Mouse (Mus musculus): ENCODE results near the gene Ube4b. TPM values are rescaled to one million over a fixed set of nuclear protein-coding genes. Genes with fewer than 3 reads are reported as not detected.

The Ube4b gene
- polyA plus RNA-seq, 1 experiment from 2014 or later, result 72.2 TPM

DNA sequence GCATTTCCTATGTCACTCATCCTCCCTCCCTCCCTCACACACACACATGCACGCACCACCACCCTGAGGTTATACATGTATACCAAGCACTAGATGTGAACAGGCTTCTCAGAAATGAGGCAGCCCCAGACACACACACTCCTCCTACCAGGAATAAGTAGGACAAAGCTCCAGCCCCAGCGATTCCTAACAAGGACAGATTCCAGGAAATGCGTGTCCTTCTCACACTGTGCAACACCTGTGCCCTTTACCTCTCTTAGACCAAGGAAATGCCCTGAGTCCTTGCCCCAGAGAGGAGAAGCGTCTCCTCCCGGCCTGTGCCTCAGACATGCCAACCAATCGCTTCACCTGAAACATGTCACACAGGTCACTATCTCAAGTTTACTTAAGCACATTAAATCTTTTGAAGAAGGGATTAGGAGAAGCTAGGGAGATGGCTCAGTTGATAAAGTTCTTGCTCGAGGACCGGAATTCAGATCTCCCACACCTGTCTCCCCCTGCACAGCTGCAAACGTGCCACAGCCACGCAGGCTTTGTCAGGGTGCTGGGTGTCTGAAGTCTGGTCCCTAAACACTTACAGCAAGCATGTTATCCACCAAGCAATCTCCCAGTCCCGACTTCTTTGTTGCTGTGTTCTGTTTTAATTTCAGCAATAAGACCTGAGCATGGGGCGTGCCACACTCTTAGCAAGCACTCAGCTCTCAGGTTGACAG lies 25.5 kb downstream of the Ube4b start:
- Histone ChIP-seq H3K4me3 (no peak overlapping the region), H3K27ac (no peak overlapping the region), H3K27me3 (ENCODE audit: low read depth, poor library complexity, severe bottlenecking) (no peaks in the 10 kb centered on the region), H3K4me1 (peaks cover 52% of the 10 kb centered on the region), H3K9me3 (replicated peaks) (no peaks in the 10 kb centered on the region), H3K36me3 (peaks cover 35% of the 10 kb centered on the region)
- 83% methylated on average over 12 of the region's 12 CpGs for WGBS
- DNase-seq (ENCODE audit: low spot score), result no peak

DNA sequence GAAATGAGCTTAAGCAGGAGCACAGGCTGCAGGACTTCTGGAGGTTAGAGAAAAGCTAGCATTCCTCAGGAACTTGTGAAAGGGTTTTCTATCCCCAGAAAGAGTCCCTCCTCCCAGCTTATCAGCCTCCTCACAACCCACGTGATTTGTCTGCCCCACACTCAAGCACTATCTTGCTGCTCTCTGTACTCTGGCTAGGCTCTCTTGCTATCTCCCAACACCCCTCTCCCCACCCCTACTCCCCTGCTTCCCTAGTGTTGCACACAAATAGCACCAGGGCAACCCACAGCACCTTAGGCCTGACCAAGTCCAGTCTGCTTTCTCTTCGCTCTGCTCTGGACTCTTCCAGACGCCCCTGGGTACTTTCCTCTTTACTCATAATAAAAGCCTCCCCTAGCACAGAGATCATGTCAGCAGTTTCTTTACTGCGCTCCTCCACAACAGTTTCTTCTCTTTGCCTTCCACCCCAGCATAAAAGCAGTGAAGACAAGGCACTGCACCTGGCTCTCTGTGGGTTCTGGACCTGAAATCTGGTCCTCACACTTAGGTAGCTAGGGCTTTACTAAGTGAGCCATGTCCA lies 27.1 kb downstream of the Ube4b start:
- WGBS, result 68% methylated on average over 4 of the region's 4 CpGs
- no peak overlapping the region for H3K4me3 ChIP-seq
- no peak for DNase-seq (ENCODE audit: low spot score)
- H3K9me3 ChIP-seq (replicated peaks), result no peaks in the 10 kb centered on the region
- peaks cover 44% of the 10 kb centered on the region for H3K36me3 ChIP-seq
- no peaks in the 10 kb centered on the region for H3K27me3 ChIP-seq (ENCODE audit: low read depth, poor library complexity, severe bottlenecking)
- peaks cover 46% of the 10 kb centered on the region for H3K4me1 ChIP-seq
- H3K27ac ChIP-seq, result no peak overlapping the region

DNA sequence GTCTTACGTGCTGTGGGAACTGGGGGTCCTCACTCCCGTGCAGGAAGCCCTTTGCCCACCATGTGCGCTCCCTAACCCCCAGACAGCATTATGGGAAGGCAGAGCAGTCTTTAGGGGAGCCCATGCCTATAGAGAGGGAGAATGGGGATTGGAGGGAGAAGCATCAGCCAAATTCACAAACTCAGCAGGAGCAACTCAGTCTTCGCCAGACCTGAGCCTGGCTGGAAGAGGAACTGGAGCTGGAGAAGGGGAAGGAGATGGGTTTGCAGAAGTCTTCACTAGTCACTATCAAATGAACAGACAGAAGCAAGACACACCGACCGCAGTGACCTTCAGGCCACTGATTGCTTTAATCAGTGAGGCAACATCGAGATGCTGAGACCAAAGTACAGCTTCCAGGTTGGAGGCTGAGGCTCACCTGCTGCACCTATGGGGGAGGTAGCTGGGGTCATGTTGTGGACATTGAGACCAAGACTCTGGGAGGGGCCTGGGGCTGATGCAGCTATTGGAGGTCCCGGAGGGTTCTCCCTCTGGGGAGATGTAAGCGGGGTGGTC lies 28.3 kb downstream of the Ube4b start:
- no peaks in the 10 kb centered on the region for H3K27me3 ChIP-seq (ENCODE audit: low read depth, poor library complexity, severe bottlenecking)
- H3K36me3 ChIP-seq, result peaks cover 50% of the 10 kb centered on the region
- H3K4me1 ChIP-seq, result peaks cover 35% of the 10 kb centered on the region
- no peaks in the 10 kb centered on the region for H3K9me3 ChIP-seq (replicated peaks)
- no peak overlapping the region for H3K27ac ChIP-seq
- H3K4me3 ChIP-seq, result no peak overlapping the region
- DNase-seq (ENCODE audit: low spot score), result no peak
- WGBS, result 87% methylated on average over 9 of the region's 9 CpGs

DNA sequence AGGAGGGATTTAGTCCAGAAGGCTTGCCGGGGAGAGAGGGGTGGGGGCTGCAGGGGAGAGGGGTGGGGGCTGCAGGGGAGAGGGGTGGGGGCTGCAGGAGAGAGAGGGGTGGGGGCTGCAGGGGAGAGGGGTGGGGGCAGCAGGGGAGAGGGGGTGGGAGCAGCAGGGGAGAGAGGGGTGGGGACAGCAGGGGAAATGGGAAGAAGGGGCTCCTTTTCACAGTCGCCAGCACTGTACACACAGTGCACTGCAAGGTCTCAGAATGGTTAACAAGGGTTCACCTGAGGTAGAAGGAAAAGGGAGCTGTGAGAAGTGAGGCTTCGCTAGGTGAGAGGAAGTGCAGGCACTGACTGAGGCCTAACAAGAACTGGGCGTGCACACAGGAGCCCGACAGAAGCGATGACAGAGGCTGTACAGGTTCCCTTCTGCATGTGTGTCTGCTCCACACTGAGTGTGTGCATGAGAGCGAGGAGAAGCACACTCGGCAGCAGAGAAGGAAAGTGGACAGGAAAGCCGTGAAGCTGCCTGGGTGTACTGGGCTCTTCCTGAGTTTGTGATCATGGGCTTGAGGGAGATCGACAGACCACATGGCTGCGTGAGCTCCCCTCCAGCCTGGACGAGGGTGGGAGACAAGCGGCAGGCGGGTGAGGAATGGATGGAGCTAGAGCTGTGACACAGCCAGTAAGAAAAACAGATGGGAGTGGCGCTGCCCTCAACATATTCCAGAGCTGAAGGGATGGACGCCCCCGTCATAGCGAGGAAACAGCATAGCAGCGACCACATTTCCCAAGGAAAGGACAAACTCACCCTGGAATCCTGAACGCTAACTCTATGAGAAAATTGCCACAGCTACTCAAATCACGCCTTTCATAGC lies 29.9 kb downstream of the Ube4b start:
- Histone ChIP-seq H3K27me3 (ENCODE audit: low read depth, poor library complexity, severe bottlenecking) (no peaks in the 10 kb centered on the region), H3K36me3 (peaks cover 66% of the 10 kb centered on the region), H3K27ac (peak overlapping the region; percentile 32; the same call in 1 of the 2 replicates), H3K4me1 (peaks cover 27% of the 10 kb centered on the region), H3K9me3 (replicated peaks) (no peaks in the 10 kb centered on the region), H3K4me3 (no peak overlapping the region)
- WGBS, result 62% methylated on average over 21 of the region's 21 CpGs
- DNase-seq (ENCODE audit: low spot score), result no peak

DNA sequence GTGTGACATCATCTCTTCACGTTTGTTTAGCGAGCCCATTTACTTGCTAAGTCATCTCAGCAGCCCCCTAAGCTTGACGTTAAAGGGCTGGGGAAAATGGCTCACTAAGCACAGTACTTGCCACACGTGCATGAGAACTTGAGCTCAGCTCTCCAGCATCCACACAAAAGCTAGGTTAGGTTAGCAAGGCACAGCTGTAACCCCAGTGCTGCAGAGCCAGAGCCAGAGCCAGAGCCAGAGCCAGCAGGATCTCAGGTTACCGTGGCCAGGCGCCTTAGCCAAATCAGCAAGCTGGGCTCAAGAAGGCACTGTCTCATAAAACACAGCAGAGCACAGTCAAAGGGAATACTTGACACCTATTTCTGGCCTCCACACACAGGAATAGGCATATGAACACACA lies 31.0 kb downstream of the Ube4b start:
- Histone ChIP-seq H3K4me1 (peaks cover 27% of the 10 kb centered on the region), H3K27me3 (ENCODE audit: low read depth, poor library complexity, severe bottlenecking) (no peaks in the 10 kb centered on the region), H3K4me3 (no peak overlapping the region), H3K36me3 (peaks cover 77% of the 10 kb centered on the region), H3K9me3 (replicated peaks) (no peaks in the 10 kb centered on the region), H3K27ac (no peak overlapping the region)
- DNase-seq (ENCODE audit: low spot score), result peak; percentile 53
- 72% methylated on average over 6 of the region's 6 CpGs for WGBS

DNA sequence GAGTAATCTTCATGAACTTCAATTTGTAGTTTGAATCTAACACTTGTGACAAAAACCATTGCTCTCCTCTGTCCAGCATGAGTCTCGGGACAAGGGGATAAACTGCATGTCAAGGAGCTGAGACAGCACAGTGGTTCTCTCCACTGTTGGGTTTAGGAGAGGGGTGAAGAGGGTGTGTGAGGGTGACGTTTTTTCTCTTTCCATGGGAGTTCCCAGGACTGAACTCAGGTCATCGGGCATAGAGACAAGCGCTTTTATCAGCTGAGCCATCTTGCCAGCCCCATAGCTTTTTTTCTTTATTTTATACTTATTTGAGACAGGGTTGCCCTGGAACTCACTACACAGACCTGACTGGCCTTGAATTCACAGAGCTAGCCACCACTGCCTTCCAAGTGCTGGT lies 32.3 kb downstream of the Ube4b start:
- 84% methylated on average over 4 of the region's 4 CpGs for WGBS
- Histone ChIP-seq H3K9me3 (replicated peaks) (no peaks in the 10 kb centered on the region), H3K4me3 (no peak overlapping the region), H3K27ac (no peak overlapping the region), H3K27me3 (ENCODE audit: low read depth, poor library complexity, severe bottlenecking) (no peaks in the 10 kb centered on the region), H3K4me1 (peaks cover 22% of the 10 kb centered on the region), H3K36me3 (peaks cover 88% of the 10 kb centered on the region)
- DNase-seq (ENCODE audit: low spot score), result no peak

DNA sequence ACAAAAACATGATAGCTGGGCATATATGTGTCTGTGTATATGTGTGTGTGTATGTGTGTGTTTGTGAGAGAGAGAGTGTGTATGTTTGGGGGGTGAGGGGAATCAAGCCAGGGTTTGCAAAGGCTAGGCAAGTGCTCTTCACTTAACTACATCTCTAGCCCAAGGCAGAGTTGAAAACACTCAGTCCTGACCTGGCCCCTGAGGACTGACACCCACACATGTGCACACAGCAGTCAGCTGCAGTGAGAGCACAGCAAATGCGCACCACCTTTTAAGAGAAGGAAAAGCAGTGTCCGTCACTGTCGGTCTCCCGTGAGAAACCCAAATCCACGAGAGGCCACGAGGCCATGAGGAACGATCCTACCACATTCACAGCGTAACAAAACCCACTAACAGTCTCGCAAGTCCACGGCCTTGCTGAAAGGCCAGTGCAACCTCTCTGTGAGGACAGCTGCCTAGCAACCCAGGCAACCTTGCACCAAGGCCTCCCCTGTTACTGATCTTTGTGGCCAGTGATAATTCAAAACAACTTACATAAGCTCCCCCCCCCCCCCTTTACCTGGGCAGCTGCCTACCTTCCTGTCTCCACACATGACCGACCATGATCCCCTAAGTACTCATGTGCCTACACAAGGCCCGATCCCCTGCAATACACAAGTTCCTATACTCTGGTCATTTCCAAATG lies 33.1 kb downstream of the Ube4b start:
- Histone ChIP-seq H3K4me1 (peaks cover 22% of the 10 kb centered on the region), H3K27ac (no peak overlapping the region), H3K27me3 (ENCODE audit: low read depth, poor library complexity, severe bottlenecking) (no peaks in the 10 kb centered on the region), H3K4me3 (no peak overlapping the region), H3K36me3 (peaks cover 85% of the 10 kb centered on the region), H3K9me3 (replicated peaks) (no peaks in the 10 kb centered on the region)
- no peak for DNase-seq (ENCODE audit: low spot score)
- 87% methylated on average over 12 of the region's 12 CpGs for WGBS

DNA sequence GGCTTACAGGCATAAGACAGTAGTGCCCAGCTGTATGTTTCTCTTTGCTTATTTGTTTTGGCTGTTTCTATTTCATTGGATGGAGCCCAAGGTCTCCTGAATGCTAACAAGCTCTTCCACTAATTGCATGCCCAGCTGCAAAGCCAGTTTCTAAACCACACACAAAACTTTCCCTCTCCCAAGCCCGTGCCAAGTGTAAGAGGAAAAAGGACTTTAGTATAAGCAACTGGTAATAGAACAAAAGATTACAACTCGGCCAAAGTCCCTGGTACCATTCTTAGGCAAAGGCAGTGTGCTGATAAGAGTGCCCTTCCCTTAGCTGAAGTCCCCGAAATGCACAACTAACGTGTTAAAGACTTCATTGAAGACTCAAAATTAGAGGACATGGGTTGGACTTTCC lies 34.2 kb downstream of the Ube4b start:
- H3K27me3 ChIP-seq (ENCODE audit: low read depth, poor library complexity, severe bottlenecking), result no peaks in the 10 kb centered on the region
- no peak overlapping the region for H3K27ac ChIP-seq
- H3K36me3 ChIP-seq, result peaks cover 81% of the 10 kb centered on the region
- no peaks in the 10 kb centered on the region for H3K9me3 ChIP-seq (replicated peaks)
- peaks cover 22% of the 10 kb centered on the region for H3K4me1 ChIP-seq
- 87% methylated on average over 4 of the region's 4 CpGs for WGBS
- H3K4me3 ChIP-seq, result no peak overlapping the region
- DNase-seq (ENCODE audit: low spot score), result no peak

DNA sequence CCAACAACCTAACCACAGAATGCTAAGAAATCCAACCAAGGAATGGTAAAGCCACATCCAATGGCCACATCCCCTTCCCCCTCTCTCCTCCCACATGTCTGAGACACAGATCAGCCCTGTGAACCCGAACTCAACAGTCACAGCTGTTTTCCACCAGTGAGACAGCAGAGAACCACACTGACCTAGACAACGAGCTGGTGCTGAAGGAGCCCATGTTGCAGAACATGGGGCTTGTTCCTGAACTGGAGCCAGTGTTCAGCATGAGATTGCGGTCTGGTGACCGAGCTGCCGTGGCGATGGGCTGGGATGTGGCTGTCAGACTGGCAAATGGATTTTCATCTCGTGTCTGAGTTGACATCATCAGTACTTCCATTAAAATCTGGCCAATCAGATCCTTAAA lies 45.5 kb downstream of the Ube4b start:
- WGBS, result 87% methylated on average over 7 of the region's 7 CpGs
- no peak for DNase-seq (ENCODE audit: low spot score)
- no peak overlapping the region for H3K4me3 ChIP-seq
- peaks cover 98% of the 10 kb centered on the region for H3K36me3 ChIP-seq
- H3K27me3 ChIP-seq (ENCODE audit: low read depth, poor library complexity, severe bottlenecking), result no peaks in the 10 kb centered on the region
- peaks cover 13% of the 10 kb centered on the region for H3K4me1 ChIP-seq
- H3K9me3 ChIP-seq (replicated peaks), result no peaks in the 10 kb centered on the region
- no peak overlapping the region for H3K27ac ChIP-seq

DNA sequence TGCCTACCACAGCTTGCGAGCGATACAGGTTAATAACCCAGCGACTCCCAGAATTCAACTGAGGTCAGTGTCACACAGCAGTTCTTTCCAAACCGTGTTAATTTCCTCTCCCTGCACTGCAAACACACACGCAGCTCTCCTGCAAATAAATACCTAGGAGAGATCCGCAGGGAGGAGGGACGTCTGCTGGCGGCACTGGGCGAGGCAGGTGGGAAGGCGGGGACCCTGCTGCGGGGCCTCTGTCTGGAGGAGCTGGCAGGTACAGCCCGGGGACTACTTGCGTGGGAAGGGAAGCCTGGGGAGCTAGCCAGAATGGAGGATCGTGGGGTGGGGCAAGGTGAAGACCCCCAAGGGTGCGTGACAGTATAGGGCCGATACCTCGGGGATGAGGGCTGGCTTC lies 46.7 kb downstream of the Ube4b start:
- Histone ChIP-seq H3K36me3 (peaks cover 98% of the 10 kb centered on the region), H3K27ac (0 out of 2 replicates have a peak overlapping the region, but pooled peaks have one; percentile 15), H3K4me3 (no peak overlapping the region), H3K27me3 (ENCODE audit: low read depth, poor library complexity, severe bottlenecking) (no peaks in the 10 kb centered on the region), H3K9me3 (replicated peaks) (no peaks in the 10 kb centered on the region), H3K4me1 (peaks cover 13% of the 10 kb centered on the region)
- no peak for DNase-seq (ENCODE audit: low spot score)
- 93% methylated on average over 17 of the region's 17 CpGs for WGBS

DNA sequence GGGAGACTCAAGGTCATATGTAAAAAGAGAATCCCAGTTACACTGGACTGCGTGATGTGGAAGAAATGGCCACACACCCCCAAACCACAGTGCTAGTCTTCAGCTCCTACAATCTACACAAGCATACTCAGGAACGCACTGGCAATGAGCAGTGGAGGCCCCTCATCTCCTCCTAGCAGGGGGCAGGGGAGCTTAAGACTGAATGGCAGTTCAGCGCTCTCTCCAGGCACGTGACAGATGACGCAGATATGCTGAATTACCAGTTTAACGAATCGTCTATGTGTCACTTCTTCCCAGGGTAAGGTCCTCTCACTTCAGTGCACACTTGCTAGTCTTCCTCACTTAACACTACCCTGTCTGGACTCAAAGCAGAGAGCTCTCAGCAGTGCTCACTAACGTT lies 47.7 kb downstream of the Ube4b start:
- WGBS, result 94% methylated on average over 8 of the region's 8 CpGs
- peaks cover 98% of the 10 kb centered on the region for H3K36me3 ChIP-seq
- no peak for DNase-seq (ENCODE audit: low spot score)
- H3K4me1 ChIP-seq, result peaks cover 13% of the 10 kb centered on the region
- no peaks in the 10 kb centered on the region for H3K9me3 ChIP-seq (replicated peaks)
- H3K27ac ChIP-seq, result no peak overlapping the region
- no peak overlapping the region for H3K4me3 ChIP-seq
- H3K27me3 ChIP-seq (ENCODE audit: low read depth, poor library complexity, severe bottlenecking), result no peaks in the 10 kb centered on the region

DNA sequence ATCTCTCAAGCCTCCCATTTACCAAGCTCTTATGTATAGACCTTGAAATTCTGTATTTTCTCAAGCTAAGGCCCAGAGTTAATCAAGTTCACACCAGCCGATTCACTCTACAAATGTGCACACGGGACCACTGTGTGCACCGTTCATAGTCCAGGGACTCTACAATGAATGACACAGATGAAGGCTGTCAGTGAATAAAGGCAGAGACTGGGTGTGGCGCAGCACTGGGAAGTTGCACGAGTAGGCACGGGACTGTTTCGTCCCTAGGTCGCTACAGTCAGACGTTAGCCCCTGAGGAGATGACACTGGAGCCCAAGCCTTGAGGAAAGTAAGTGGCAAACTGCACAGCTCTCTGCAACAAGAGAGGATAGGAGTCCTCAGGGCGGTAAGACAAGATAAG lies 50.5 kb downstream of the Ube4b start:
- Histone ChIP-seq H3K4me1 (no peaks in the 10 kb centered on the region), H3K27me3 (ENCODE audit: low read depth, poor library complexity, severe bottlenecking) (no peaks in the 10 kb centered on the region), H3K36me3 (peaks cover 100% of the 10 kb centered on the region), H3K9me3 (replicated peaks) (no peaks in the 10 kb centered on the region), H3K27ac (no peak overlapping the region), H3K4me3 (no peak overlapping the region)
- WGBS, result 94% methylated on average over 10 of the region's 10 CpGs
- no peak for DNase-seq (ENCODE audit: low spot score)
